Mouse (Mus musculus): ENCODE results near the gene Heatr4.
"Not testable (repeated sequence)": the region's sequence is repeated elsewhere in the genome, so short reads cannot be mapped to it uniquely, and the experiment has no call there.

Heatr4 gene

DNA sequence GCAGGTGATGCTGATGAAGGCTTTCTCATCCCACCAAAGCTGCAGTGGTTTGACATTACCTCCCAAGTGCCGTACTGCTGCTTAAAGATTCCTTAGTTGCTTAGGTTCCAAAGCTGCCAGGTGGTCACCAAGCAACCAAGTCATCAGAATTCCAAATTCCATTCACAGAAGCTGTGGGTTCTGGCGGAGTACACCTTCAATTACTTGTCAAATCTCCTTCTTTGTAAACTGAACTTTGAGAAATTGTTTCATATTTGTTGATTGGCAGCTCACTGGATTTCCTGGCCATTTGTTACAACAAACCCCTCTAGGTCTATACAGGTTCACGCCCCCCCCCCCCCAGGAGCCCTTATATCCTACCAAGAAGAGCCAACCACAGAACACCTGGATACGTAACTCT, at the start of gene Heatr4:
Gene Heatr4 (minus strand): TSS at position 101 of the 400 bp plus-strand sequence.
- no peak for DNase-seq (ENCODE audit: low read depth)

DNA sequence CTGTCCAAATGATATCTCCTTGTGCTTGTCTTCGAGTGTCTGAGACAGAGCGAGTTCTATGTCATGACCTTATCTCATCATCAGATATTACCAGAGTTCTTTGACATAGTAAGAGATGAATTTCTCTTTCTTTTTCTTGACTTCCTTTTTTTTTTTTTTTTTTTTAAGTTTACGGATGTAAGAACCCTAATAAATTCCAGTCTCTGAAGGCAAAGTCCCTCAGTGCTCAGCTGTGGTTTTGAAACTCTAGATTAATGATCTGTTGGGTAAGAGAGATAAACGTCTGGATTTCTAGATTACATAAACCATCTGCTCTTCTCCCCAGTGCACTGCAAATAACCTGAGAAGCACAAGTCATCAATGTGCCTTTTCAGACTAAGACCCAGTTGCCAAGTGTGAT, 49.5 kb upstream of the Heatr4 start:
- no peak for DNase-seq (ENCODE audit: low read depth)

DNA sequence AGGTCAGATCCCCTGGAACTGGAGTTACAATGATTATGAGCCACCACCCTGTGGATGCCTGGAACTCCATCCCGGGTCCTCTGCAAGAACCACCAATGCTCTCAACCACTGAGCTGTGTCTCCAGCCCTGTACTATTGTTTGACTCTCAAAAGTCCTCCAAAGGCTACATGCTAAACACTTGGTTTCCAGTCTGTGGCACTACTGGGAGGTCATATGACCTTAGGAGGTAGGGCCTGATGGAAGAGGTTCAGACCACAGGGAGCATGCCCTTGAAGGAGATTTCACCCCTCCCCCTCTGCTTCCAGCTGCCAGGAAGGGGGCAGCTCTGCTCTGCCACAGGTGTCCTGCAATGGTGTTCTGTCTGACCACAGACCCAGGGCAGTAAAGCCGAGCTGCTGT, 48.6 kb upstream of the Heatr4 start:
- DNase-seq (ENCODE audit: low read depth) = not testable (repeated sequence)

DNA sequence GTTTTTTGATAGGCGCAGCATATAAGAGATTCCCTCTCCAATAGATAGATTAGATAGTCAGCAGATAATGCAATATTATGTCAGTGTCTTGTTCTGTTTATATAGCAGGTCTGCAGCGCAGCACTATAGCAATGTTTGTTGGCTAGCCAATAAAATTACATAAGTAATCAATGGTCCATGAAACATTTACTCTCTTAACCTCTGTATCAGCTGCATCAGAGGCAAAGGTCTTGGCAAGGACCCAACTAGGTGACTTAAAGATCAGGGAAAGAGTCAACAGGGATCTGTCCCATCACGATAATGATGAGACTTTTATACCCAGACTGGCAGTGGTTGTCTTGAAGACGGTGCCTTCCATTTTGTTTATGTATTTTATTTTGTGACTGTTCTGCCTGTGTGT, 48.2 kb upstream of the Heatr4 start:
- no peak for DNase-seq (ENCODE audit: low read depth)

DNA sequence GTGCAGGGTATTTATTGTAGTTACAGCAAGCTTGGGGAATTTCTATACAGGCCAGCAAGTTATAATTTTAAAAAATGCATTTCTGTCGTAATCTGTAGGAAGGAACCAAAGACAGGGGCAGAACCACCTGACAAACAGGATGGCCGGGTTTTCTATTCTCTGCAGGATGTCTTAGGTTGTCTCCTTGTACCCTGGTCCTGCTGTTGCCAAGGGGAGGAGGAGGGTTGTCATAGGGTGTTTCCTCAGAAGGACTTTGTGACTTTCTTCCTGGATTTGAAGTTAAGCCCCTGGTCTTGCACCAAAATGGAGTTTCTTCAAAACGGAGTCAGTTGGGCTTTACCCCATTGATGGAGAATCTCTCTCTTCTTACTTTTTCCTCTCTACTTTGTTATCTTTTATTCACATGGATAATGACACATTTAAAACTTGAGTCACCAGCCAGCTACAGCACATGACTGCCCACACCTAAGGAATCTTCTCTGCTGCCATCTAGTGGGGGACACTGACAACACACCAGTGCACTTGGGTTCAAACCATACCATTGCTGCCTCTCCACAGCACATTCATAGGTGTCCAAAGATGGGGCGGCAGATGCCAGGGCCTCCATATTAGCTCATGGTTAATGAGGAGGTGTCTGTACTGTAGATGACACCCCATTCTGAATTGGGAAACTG, 46.1 kb upstream of the Heatr4 start:
- DNase-seq (ENCODE audit: low read depth) = peak; percentile 91

DNA sequence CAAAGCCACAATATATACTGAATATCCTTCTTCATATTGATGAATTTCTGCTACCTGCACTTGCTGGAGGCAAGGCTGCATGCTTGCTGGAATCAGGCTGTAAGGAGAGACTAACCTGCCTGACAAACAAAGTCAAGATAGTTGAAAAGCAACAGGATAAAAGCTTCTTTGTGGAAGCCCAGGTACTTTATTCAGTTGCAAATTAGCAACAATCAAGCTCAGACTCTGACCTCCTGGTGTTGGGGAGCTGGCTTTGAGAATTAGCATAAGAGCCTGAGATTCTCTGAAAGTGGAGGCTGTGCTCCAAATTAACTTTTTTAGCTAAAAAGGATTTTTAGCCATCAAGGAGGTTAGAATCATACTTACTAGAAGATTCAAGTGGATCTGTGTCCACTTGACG, 44.4 kb upstream of the Heatr4 start:
- DNase-seq (ENCODE audit: low read depth) = not testable (repeated sequence)

DNA sequence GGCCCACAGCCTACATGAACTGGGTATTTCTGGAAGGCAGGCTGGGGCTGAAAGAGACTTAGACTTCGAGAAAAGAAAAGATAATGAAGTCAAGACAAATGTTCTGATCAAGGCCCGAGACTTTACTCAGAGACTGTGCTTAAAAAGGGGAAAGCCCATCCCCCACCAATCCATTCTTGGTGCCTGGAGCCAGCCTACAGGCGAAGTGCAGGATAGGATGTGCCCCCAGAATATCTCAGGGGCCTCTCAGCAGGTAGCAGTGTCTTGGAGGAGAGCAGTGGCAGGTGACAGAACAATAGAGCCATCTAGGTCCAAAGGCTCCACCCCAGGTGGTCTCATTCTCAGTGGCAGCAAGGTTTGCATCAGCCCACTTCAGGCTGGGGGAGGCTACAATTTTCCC, 43.7 kb upstream of the Heatr4 start:
- DNase-seq (ENCODE audit: low read depth) = not testable (repeated sequence)

DNA sequence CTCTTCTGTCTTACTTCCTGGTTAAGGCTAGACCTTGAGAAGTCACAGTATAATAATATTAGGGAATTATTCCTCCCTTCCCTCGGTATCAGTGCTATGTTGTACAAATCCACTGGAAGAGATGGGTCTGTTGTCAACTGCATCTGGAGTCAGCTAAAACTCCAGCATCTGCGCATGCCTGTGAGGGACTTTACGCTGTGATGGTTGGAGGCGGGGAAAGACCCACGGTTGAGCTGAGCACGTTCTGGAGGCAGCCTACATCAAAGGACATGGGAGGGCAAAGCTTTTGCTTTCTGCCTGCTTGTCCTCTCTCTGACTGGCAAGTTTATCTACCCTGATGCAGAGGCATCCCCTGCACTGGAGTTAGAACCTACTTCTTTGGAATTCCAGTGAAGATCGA, 41.2 kb upstream of the Heatr4 start:
- DNase-seq (ENCODE audit: low read depth) = no peak

DNA sequence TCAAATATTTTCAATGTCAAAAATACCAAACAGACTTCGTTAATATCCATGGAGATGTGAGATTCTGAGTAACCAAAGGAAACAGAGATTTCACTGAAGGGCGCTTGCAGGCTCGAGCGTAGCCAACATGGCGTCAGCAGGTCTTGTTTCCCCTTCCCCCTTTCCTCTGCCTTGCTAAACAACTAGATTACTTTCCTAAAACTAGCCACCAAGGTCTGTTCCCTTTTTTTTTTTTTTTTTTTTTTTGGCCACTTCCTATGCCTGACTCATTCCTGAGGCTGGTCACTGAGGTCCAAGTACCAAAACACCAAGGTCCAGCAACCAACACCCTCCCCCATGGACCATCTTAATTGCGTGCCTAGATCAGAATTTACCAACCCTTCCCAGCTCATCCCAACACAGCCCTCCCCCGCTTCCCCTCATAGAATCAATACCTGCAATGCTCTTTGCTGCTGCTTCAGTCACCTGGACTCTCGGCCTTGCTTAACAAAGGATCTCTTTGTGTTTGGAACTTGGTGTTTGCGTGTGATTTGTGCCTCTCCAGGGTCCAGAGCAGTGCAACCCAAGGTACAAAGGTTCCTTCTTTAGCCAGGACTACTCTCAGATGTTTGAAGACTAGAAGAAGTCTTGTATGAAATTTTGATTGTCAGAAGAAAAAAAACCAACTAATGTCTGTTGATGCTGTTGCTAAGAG, 38.5 kb upstream of the Heatr4 start:
- no peak for DNase-seq (ENCODE audit: low read depth)

DNA sequence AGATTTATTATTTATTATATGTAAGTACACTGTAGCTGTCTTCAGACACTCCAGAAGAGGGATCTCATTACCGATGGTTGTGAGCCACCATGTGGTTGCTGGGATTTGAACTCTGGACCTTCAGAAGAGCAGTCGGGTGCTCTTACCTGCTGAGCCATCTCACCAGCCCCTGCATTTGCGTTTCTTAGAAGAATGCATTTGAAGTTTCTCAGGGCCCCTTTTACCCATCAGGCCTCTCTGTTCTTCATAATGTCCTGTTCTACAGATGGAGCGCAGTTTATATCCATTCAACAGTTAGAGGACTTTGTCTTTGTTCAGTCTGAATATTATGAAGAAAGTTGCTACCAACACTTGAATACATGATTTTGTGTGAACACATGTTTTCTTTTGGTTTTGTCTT, 37.6 kb upstream of the Heatr4 start:
- DNase-seq (ENCODE audit: low read depth) = not testable (repeated sequence)

DNA sequence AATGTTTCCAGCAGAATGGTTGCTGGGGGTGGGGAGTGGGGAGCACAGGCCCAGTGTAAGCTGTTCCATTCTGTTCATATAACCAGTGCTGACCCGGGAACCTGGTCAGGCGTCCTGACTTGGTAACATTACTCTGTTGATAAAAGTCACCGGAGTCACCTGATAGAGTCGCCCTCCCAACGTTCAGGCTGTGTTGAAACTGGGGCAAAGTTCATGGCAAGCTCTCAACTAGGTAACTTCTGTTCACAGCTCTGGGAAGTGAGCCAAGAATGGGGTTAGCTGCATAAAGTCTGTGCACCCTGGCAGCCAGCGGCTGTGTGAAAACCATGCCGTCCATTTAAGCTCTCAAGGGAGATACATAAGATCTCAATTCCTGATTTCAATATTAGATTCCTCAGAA, 35.9 kb upstream of the Heatr4 start:
- DNase-seq (ENCODE audit: low read depth) = peak; percentile 67

DNA sequence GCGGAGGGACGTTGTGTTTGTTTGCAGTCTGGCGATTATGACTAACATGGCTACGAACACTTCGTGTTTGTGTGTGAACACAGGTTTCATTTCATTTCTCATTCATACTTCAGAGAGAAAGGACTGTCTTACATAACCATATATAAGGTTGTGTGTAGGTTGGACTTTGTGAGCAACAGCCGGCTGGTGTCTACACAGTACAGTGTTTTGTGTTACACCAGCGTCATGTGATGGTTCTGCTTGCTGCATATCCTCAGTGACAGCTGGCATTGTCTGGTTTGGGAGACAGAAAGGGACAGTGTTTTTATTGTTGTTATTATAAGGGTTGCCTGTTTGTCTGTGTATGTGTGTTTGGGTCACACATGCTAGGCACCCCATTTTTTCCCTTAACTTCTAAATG, 29.0 kb upstream of the Heatr4 start:
- no peak for DNase-seq (ENCODE audit: low read depth)

DNA sequence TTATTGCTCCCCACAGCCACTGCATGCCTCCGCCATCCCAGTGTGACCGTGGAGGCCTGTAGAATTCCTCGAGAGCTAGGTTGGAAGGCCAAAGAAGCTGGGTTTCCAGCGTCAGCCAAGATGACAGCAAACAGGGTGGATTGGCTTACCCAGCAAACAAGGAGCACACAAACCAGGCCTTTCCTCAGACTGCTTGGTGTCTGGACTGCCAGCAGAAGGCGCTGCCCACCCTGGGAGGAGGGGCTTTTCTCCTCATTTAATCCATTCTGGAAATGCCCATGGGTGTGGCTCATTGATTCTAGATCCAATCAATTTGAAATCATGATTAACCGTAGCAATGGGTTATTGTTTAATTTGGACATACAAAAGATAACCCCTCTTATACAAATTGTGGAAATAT, 28.5 kb upstream of the Heatr4 start:
- DNase-seq (ENCODE audit: low read depth) = no peak

DNA sequence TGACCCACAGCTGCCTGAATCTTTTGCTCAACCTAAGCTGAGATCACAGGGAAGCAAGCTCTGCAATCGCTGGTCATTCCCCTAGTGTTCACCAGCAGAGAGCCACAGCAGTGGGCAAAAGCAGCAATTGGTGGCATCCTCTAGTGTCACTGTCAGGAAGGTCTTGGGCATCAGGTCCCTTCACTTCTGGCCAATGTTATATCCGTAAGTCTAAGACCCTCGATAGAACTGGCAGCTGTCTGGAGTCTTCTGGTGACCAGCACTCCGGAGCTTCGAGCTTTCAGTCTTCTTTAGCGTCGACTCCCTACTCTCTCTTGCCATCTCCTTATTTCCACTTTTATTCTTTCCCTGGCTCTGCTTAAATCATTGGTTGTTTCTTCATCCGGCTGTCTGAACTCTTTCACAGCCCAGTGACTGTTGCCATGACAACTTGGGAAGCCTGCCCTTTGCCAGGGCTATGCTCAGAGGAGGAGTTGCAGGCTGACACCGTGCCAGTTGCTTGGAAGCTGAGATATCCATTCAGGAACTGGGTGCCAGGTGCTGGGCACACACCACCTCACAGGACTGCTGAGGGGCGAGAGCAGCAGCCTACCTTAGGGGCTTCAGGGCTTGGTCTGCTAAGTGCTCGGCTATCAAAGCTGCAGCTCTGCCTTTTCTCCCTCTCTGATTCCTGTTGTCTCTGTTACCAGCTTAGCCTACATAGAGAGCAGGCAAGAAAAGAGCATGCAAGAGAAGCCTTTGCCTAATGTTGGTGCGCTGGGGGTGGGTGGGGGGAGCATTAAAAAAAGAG, 26.8 kb upstream of the Heatr4 start:
- DNase-seq (ENCODE audit: low read depth) = peak; percentile 85

DNA sequence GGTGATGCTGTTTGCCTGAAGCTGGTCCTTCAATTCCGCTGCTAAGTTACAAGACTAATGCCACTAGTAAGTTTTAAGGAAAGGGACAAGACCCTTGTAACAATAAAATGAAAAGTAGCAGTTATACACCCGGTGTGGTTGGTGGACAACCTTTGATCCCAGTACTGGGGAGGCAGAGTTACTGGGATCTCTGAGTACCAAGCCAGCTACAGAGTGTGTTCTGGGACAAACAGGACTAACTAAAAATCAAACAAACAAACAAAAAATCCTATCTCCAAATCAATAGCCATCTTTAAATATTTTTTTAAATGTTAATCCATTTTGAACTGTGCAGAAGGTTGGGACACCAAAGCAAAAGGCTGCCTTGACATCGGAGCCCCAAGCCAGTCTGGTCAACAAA, 25.5 kb upstream of the Heatr4 start:
- no peak for DNase-seq (ENCODE audit: low read depth)

DNA sequence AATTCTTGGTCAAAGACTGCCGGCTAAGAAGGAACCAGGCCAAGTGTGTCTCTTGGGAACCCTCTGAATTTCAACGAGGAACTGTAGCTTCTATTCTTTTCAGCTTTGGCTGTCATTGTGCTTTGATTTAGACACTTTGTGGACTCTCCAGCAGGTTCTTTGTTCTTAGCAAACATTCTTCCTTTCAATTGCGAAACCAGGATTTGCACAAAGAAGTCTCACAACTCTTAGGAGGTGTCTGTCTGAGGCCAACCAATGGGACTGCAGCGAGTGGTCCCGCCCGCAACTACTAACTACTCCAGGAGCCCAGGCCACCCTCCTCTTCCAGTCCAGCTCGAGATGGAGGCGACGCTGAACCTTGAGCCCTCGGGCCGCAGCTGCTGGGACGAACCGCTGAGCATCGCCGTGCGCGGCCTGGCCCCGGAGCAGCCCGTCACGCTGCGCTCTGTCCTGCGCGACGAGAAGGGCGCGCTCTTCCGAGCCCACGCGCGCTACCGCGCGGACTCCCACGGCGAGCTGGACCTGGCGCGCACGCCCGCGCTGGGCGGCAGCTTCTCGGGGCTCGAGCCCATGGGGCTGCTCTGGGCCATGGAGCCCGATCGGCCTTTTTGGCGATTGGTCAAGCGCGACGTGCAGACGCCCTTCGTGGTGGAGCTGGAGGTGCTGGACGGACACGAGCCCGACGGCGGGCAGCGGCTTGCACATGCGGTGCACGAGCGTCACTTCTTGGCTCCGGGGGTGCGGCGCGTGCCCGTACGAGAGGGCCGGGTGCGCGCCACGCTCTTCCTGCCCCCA, 24.7 kb upstream of the Heatr4 start, which contains the start of gene Acot1:
Gene Acot1 (plus strand): TSS at position 320 of the 795 bp plus-strand sequence.
- peak; percentile 79 for DNase-seq (ENCODE audit: low read depth)

DNA sequence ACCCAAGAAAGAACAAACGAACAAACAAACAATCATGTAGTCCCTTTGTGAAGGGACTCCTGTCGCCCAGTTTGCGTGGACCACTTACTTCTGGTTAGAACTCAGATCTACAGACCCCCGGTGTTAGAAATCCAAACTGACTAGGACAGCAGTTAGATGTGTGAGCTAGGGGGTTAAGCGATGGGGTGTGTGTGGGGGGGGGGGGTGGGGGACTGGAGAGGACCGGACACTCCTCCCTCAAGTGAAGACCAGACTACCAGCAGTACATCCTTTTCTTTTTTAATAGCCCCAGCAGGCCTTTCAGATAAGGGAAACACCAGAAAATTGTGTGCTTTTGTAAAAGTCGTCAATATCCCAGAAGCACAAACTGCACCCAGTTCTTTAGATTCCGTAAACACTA, 24.1 kb upstream of the Heatr4 start:
- no peak for DNase-seq (ENCODE audit: low read depth)

DNA sequence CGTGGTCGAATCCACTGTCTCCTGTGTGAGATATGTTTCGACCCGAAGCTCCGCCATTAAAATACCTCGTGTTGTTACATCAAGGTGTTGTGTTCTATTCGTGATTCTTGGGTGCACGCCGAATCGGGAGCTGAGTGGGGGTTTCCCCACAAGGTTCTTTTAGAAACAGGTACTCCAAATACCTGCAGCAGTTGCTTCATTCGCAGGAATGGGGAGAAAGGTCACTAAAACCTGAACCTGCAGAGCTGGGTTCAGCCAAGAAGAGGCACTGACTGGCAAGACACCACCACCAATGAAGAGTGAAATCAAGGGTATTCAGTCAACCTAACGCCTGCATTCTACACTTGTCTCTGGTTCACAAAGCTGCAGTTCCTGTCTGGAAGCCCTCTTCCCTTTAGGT, 23.6 kb upstream of the Heatr4 start:
- DNase-seq (ENCODE audit: low read depth) = no peak

DNA sequence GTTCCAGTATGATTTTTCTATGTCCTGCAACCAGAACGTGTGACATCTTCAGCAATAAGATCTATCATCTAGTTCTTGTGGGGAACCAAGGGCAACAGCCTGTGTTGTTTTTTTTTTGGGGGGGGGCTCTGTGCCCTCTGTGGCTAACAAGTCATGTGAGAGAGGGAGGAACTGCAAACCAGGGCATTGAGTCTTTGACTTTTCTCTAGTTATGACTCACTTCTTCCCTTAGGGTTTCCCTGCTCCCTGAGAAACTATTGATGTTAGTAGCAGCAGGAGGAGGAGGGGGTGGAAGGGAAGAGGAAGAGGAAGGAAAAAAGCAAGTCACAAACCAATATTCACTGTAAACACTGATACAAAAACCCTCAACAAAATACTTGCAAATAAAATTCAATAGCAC, 19.2 kb upstream of the Heatr4 start:
- peak; percentile 43 for DNase-seq (ENCODE audit: low read depth)

DNA sequence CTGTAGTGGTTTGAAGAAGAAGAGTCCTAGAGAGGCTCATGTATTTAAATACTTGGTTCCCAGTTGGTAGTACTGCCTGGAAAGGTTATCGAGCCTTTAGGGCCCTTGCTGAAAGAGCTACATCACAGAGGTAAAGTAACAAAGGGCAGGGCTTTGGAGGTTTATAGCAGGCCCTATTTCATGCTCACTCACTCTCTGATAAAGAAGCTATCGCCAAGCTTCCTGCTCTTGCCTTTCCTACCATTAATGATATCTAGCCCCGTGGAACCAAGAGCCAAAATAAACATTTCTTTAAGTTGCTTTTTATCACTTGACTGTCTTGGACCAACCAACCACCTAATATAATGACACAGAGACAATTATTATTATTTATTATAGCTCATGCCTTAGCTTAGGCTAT, 15.8 kb upstream of the Heatr4 start:
- no peak for DNase-seq (ENCODE audit: low read depth)

DNA sequence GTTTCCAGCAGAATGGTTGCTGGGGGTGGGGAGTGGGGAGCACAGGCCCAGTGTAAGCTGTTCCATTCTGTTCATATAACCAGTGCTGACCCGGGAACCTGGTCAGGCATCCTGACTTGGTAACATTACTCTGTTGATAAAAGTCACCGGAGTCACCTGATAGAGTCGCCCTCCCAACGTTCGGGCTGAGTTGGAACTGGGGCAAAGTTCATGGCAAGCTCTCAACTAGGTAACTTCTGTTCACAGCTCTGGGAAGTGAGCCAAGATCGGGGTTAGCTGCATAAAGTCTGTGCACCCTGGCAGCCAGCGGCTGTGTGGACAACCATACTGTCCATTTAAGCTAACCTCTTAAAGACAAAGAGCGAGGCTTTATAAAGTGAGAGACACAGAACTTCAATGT, 14.6 kb upstream of the Heatr4 start:
- DNase-seq (ENCODE audit: low read depth) = peak; percentile 61

Data from NIH3T3 (cell line).